Mouse (Mus musculus) left cerebral cortex, adult 6 months (tissue): ENCODE measurements around the gene Sfmbt2. TPM values are rescaled to one million over a fixed set of nuclear protein-coding genes. Genes with fewer than 3 reads are reported as not detected.

Source experiments
- long read RNA-seq, 2 experiments: library from polyadenylated mRNA; unstranded; transcript quantifications; one replicate each; pipeline ENCODE4 v2.0.0; 2019 to 2020
- polyA plus RNA-seq: library from polyadenylated mRNA; unstranded; fragments of <200 nt; fragmentation: Nextera tagmentation; gene quantifications from 2 replicates; pipeline ENCODE4 v1.2.3, GENCODE M21; 2021

Sfmbt2 gene
- polyA plus RNA-seq = 0.56 and 1.2 TPM in 2 replicates
- long read RNA-seq, experiment 1, partial matches to known transcripts = 0 of 4 reads
- long read RNA-seq, experiment 1, other reads (novel, unspliced or antisense) = 0 of 4 reads
- long read RNA-seq, experiment 2, partial matches to known transcripts = 0 of 2 reads
- long read RNA-seq, experiment 2, other reads (novel, unspliced or antisense) = 0 of 2 reads

GRCm38 (mm10) chr2:10370176-10370575 lies at the start of gene Sfmbt2:
Gene Sfmbt2 (plus strand): TSS chr2:10370510.

Other genes starting within 250 kb of the Sfmbt2 start
- gene Itih2, start 239.1 kb upstream of the Sfmbt2 start, polyA plus RNA-seq = 0.68 and 0.87 TPM in 2 replicates
- gene Itih5, start 216.9 kb upstream of the Sfmbt2 start, polyA plus RNA-seq = 6.5 and 6.8 TPM in 2 replicates